Mouse (Mus musculus) hindbrain, postnatal 0 days (tissue): ENCODE results near the gene Pla2g16. TPM values are rescaled to one million over a fixed set of nuclear protein-coding genes. Genes with fewer than 3 reads are reported as not detected.

ENCODE experiments used
- ATAC-seq: fragments of 200-750 bp; cut with Nextera tagmentation; 2 replicates; pipeline ENCODE4 v1.8.0; 2017; ENCODE audit warnings: mild to moderate bottlenecking, moderate TSS enrichment, moderate library complexity
- DNase-seq: peaks from one replicate; pipeline ENCODE4 v3.0.0-alpha.2; 2015; ENCODE audit warnings: low spot score
- H3K27ac ChIP-seq: fragments of 300-500 bp; sonication (generic); 2 replicates; pipeline ENCODE4 v1.5.1; 2014; ENCODE audit warnings: mild to moderate bottlenecking
- H3K27me3 ChIP-seq: fragments of 300-500 bp; sonication (generic); 2 replicates; pipeline ENCODE4 v1.6.1; 2014; ENCODE audit warnings: low read length, mixed read lengths; ENCODE audit not compliant: insufficient read depth
- H3K36me3 ChIP-seq: fragments of 300-500 bp; sonication (generic); 2 replicates; pipeline ENCODE4 v1.6.1; 2014; ENCODE audit warnings: low read length, mixed read lengths; ENCODE audit not compliant: insufficient read depth
- H3K4me1 ChIP-seq: fragments of 300-500 bp; sonication (generic); 2 replicates; pipeline ENCODE4 v1.6.1; 2014; ENCODE audit warnings: antibody characterized with exemption, low read length, mixed read lengths; ENCODE audit not compliant: insufficient read depth
- H3K4me2 ChIP-seq: fragments of 300-500 bp; sonication (generic); 2 replicates; pipeline ENCODE4 v1.6.1; 2014; ENCODE audit warnings: low read depth, mild to moderate bottlenecking, low read length, moderate library complexity, mixed read lengths
- H3K4me3 ChIP-seq: fragments of 300-500 bp; sonication (generic); 2 replicates; pipeline ENCODE4 v1.5.1; 2014; ENCODE audit warnings: low read length
- H3K9ac ChIP-seq: fragments of 300-500 bp; sonication (generic); replicated peaks from 2 replicates; pipeline ENCODE4 v1.6.1; 2014; ENCODE audit warnings: mild to moderate bottlenecking, low read length, moderate library complexity, mixed read lengths
- H3K9me3 ChIP-seq: fragments of 300-500 bp; sonication (generic); 2 replicates; pipeline ENCODE4 v1.6.1; 2016; ENCODE audit warnings: low read length, mixed read lengths
- CTCF ChIP-seq: IDR thresholded peaks from 2 replicates; pipeline ENCODE4 v1.5.1; 2016; ENCODE audit warnings: antibody characterized with exemption, control low read depth, low read depth
- WGBS: fragments of 180-500 bp; shearing (Covaris S2); extraction: QIAGEN DNeasy Blood & Tissue Kit; methylation state at CpG from one replicate; pipeline ENCODE4 v1.1.7; 2014; 5-methylcytosine and 5-hydroxymethylcytosine counted together
- polyA plus RNA-seq: library from polyadenylated mRNA; unstranded; fragments of >200 nt; fragmentation: Nextera tagmentation; extraction: Ambion mirVana; gene quantifications from 2 replicates; pipeline ENCODE4 v1.2.1, GENCODE M21; 2015
- total RNA-seq: library from RNA; depleted of rRNA; stranded (reverse); fragments of >200 nt; gene quantifications from 2 replicates; pipeline ENCODE4 v1.2.3, GENCODE M21; 2014

Pla2g16 gene
- total and polyA plus RNA-seq, 2 experiments from 2014 or later = 9.1 to 12.3 TPM

DNA sequence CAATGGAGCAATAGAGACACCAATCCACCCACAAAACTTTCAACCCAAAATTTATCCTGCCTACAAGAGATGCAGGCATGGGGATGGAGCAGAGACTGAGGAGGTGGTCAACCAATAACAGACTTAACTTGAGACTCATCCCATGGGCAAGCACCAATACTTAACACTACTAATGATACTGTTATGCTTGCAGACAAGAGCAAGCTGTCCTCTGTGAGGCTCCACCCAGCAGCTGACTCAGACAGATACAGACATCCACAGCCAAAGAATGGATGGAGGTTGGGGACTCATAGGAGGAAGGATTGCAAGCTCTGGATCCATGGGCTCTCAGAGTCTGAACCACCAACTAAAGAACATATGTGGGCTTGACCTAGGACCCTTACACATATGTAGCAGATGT, 3.8 kb upstream of the Pla2g16 start:
- no peak overlapping the region for H3K4me2 ChIP-seq
- ATAC-seq (no peak), DNase-seq (no peak)
- no peak overlapping the region for H3K27ac ChIP-seq
- no peak overlapping the region for H3K9ac ChIP-seq
- no peak overlapping the region for H3K4me3 ChIP-seq
- no peaks in the 10 kb centered on the region for H3K9me3 ChIP-seq
- no peaks in the 10 kb centered on the region for H3K27me3 ChIP-seq
- no peak for TF ChIP-seq CTCF
- no peaks in the 10 kb centered on the region for H3K36me3 ChIP-seq
- H3K4me1 ChIP-seq = no peaks in the 10 kb centered on the region; the same call in 1 of the 2 replicates

DNA sequence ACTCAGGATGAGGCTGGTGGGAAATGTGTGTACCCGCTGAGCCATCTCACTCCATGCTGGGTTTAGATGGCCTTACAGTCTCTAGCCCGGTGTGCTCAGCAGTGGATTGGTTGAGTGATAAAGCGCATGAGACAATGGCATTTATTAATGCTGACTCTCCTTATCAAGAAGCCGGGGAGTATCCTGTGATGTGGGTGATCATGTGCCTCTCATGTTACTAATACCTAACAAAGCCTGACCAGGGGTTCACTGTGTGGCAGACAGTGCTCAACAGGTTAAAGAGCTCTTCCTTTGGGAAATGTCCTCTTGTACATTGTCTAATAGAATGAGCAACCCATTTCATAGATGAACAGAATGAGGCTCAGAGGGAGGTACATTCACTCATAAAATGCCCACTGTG, 2.4 kb upstream of the Pla2g16 start:
- no peak overlapping the region for H3K4me3 ChIP-seq
- no peak overlapping the region for H3K4me2 ChIP-seq
- no peak overlapping the region for H3K9ac ChIP-seq
- H3K9me3 ChIP-seq = no peaks in the 10 kb centered on the region
- TF ChIP-seq CTCF = no peak
- H3K27ac ChIP-seq = no peak overlapping the region
- H3K4me1 ChIP-seq = no peaks in the 10 kb centered on the region; the same call in 1 of the 2 replicates
- no peaks in the 10 kb centered on the region for H3K36me3 ChIP-seq
- ATAC-seq (no peak), DNase-seq (no peak)
- WGBS = 70% methylated on average over 4 of the region's 4 CpGs
- no peaks in the 10 kb centered on the region for H3K27me3 ChIP-seq

GRCm38 (mm10) chr19:7556641-7557040, 618 bp upstream of the Pla2g16 start:
- Histone ChIP-seq H3K9ac (no peak overlapping the region), H3K4me1 (no peaks in the 10 kb centered on the region; the same call in 1 of the 2 replicates), H3K9me3 (no peaks in the 10 kb centered on the region), H3K4me3 (no peak overlapping the region), H3K4me2 (no peak overlapping the region), H3K27me3 (no peaks in the 10 kb centered on the region), H3K27ac (no peak overlapping the region), H3K36me3 (no peaks in the 10 kb centered on the region)
- ATAC-seq = no peak
- WGBS = 93% methylated on average over 1 of the region's 1 CpGs
- no peak for TF ChIP-seq CTCF
- no peak for DNase-seq

- no peak overlapping the region for H3K27ac ChIP-seq
- peak overlapping the region; percentile 76 for H3K4me2 ChIP-seq
- DNase-seq (no peak), ATAC-seq (no peak)
- WGBS = 9% methylated on average over 4 of the region's 4 CpGs
- no peaks in the 10 kb centered on the region for H3K36me3 ChIP-seq
- H3K4me3 ChIP-seq = peak overlapping the region; percentile 42
- peak overlapping the region; percentile 44; the same call in 1 of the 2 replicates for H3K9ac ChIP-seq
- H3K9me3 ChIP-seq = no peaks in the 10 kb centered on the region
- TF ChIP-seq CTCF = no peak
- no peaks in the 10 kb centered on the region; the same call in 1 of the 2 replicates for H3K4me1 ChIP-seq
- no peaks in the 10 kb centered on the region for H3K27me3 ChIP-seq
Observed at GRCm38 (mm10) chr19:7557844-7558243, 585 bp downstream of the Pla2g16 start.

DNA sequence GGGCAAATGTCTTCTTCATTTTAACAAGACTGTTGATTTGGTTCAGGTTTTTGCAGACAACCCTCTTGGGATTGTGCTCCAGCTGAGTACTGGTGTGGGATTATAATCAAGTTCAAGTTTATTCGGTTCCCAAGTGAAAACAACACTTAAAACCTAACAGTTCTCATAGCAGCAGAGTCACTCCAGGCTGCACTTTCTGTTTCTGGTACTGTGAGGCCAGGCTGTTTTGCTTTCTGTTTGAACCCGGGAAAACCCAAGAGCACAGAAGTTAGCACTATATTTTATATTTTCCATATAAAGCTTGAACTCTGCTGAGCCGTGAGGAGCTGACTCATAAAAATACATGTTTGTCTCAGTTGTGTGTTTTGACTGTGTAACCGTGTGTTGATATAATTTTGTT, 1.4 kb downstream of the Pla2g16 start:
- Histone ChIP-seq H3K4me1 (no peaks in the 10 kb centered on the region; the same call in 1 of the 2 replicates), H3K4me3 (peak overlapping the region; percentile 42; the same call in 1 of the 2 replicates), H3K27ac (no peak overlapping the region), H3K9ac (no peak overlapping the region), H3K4me2 (peak overlapping the region; percentile 76), H3K9me3 (no peaks in the 10 kb centered on the region), H3K36me3 (no peaks in the 10 kb centered on the region), H3K27me3 (no peaks in the 10 kb centered on the region)
- DNase-seq = no peak
- WGBS = 79% methylated on average over 4 of the region's 4 CpGs
- ATAC-seq = no peak
- no peak for TF ChIP-seq CTCF

- TF ChIP-seq CTCF = no peak
- Histone ChIP-seq H3K36me3 (no peaks in the 10 kb centered on the region), H3K27ac (no peak overlapping the region), H3K4me3 (no peak overlapping the region), H3K9me3 (no peaks in the 10 kb centered on the region), H3K4me1 (no peaks in the 10 kb centered on the region; the same call in 1 of the 2 replicates), H3K9ac (no peak overlapping the region), H3K27me3 (no peaks in the 10 kb centered on the region), H3K4me2 (no peak overlapping the region)
- WGBS = 75% methylated on average over 4 of the region's 4 CpGs
- no peak for ATAC-seq
- DNase-seq = no peak
Observed at GRCm38 (mm10) chr19:7559986-7560385, 2.7 kb downstream of the Pla2g16 start.

GRCm38 (mm10) chr19:7561456-7561855, 4.2 kb downstream of the Pla2g16 start:
- WGBS = 75% methylated on average over 3 of the region's 3 CpGs
- Histone ChIP-seq H3K27me3 (no peaks in the 10 kb centered on the region), H3K9ac (no peak overlapping the region), H3K4me3 (no peak overlapping the region), H3K36me3 (no peaks in the 10 kb centered on the region), H3K27ac (no peak overlapping the region), H3K4me2 (no peak overlapping the region), H3K4me1 (no peaks in the 10 kb centered on the region; the same call in 1 of the 2 replicates), H3K9me3 (no peaks in the 10 kb centered on the region)
- ATAC-seq (no peak), DNase-seq (no peak)
- no peak for TF ChIP-seq CTCF
